Comparison of ENCODE assay signal across 12 mouse cellular contexts in genomic region chr3:65581596-65581995, GRCm38 (mm10). TPM values are rescaled to one million over a fixed set of nuclear protein-coding genes. Genes with fewer than 3 reads are reported as not detected.
DNase-seq lines count a peak whose midpoint lies in the region; ATAC-seq lines count a peak whose summit lies in the region.
"Had no signal": no experiment of that assay in that cellular context is flagged by ENCODE, and none has a peak within 500 bp of the region (broad histone marks: within the 10 kb centered on the region; RNA-seq: fewer than 3 reads in every experiment).

No protein-coding gene starts in this region.

- H3K36me3 ChIP-seq in hindbrain, embryonic 16.5 days (ENCODE audit: control insufficient read depth, insufficient read depth, low read length): no peaks in the 10 kb centered on the region
- H3K36me3 ChIP-seq: limb, embryonic 10.5 days; lung, embryonic 15.5 days; midbrain, embryonic 13.5 days had no signal

- WGBS in hindbrain, embryonic 16.5 days: 69% methylated on average over 4 of the region's 4 CpGs

- no peak overlapping the region for H3K4me2 ChIP-seq in hindbrain, embryonic 16.5 days (ENCODE audit: low read length)
- H3K4me2 ChIP-seq: lung, embryonic 15.5 days; midbrain, embryonic 13.5 days had no signal

- no peak for ATAC-seq in hindbrain, embryonic 16.5 days
- ATAC-seq: midbrain, embryonic 13.5 days had no signal

- H3K27ac ChIP-seq in hindbrain, embryonic 16.5 days (ENCODE audit: low read depth, low read length): no peak overlapping the region
- H3K27ac ChIP-seq: limb, embryonic 10.5 days; lung, embryonic 15.5 days; midbrain, embryonic 13.5 days had no signal

- H3K9ac ChIP-seq in hindbrain, embryonic 16.5 days (ENCODE audit: low read depth, low read length): no peak overlapping the region
- H3K9ac ChIP-seq: lung, embryonic 15.5 days; midbrain, embryonic 13.5 days had no signal

- H3K4me1 ChIP-seq in hindbrain, embryonic 16.5 days (ENCODE audit: control insufficient read depth, insufficient read depth, low read depth, low read length): peaks cover 6% of the 10 kb centered on the region; the same call in 1 of the 2 replicates

- no peak overlapping the region for H3K4me3 ChIP-seq in hindbrain, embryonic 16.5 days (ENCODE audit: low read length)
- H3K4me3 ChIP-seq: limb, embryonic 10.5 days; lung, embryonic 15.5 days; midbrain, embryonic 13.5 days had no signal

- no peaks in the 10 kb centered on the region; the same call in 1 of the 2 replicates for H3K27me3 ChIP-seq in hindbrain, embryonic 16.5 days (replicated peaks; ENCODE audit: control insufficient read depth, insufficient read depth, low read length)
- H3K27me3 ChIP-seq: lung, embryonic 15.5 days; midbrain, embryonic 13.5 days had no signal

- peak; percentile 38 for DNase-seq in urinary bladder, postnatal 14 days (ENCODE audit: low spot score)
- no peak for DNase-seq in urinary bladder, adult 18-20 months (ENCODE audit: low spot score in 2 of 2)
- peak; percentile 60 for DNase-seq in adipocyte (ENCODE audit: low spot score)
- peak; percentile 15 for DNase-seq in cerebellum, adult 9-11 months
- no peak for DNase-seq in layer of hippocampus, adult 11-12 months (ENCODE audit: low spot score)
- no peak for DNase-seq in layer of hippocampus, adult 18-20 months (ENCODE audit: low spot score in 2 of 2)
- DNase-seq: gastrocnemius, postnatal 25 days; kidney, postnatal 10 days had no signal

- H3K9me3 ChIP-seq in hindbrain, embryonic 16.5 days (ENCODE audit: control insufficient read depth, low read length): no peaks in the 10 kb centered on the region
- H3K9me3 ChIP-seq: limb, embryonic 10.5 days; lung, embryonic 15.5 days; midbrain, embryonic 13.5 days had no signal

RNA-seq across cellular contexts. Expression of gene Tiparp, which starts 53.4 kb away (rescaled TPM):
- polyA plus RNA-seq in hindbrain, embryonic 16.5 days (2015; fragmentation: Nextera tagmentation; extraction: Ambion mirVana): 31.8 and 34.8 TPM in 2 replicates
- total RNA-seq in layer of hippocampus, adult 18-20 months (2021): 10 to 100 TPM; 17.2 to 19.8 TPM

Comparison
In these comparisons a context has a peak if more than half of its experiments do, and no peak if none do; other contexts are left out.
1. DNase-seq: peak in urinary bladder, postnatal 14 days (single experiment), adipocyte (single experiment) and cerebellum, adult 9-11 months (single experiment); none in urinary bladder, adult 18-20 months (0 of 2), layer of hippocampus, adult 11-12 months (single experiment) and layer of hippocampus, adult 18-20 months (0 of 2).